Mouse (Mus musculus): Measurements from ENCODE around the gene Prpf19. TPM values are rescaled to one million over a fixed set of nuclear protein-coding genes. Genes with fewer than 3 reads are reported as not detected.

The Prpf19 gene
- 100 to 1,000 TPM; 253 to 266 TPM for total RNA-seq (2021)
- long read RNA-seq, experiment 1, full-length matches to known transcripts, result 6 of 12 reads
- long read RNA-seq, experiment 1, partial matches to known transcripts, result 6 of 12 reads
- long read RNA-seq, experiment 1, other reads (novel, unspliced or antisense), result 0 of 12 reads
- long read RNA-seq, experiment 2, full-length matches to known transcripts, result 13 of 47 reads
- long read RNA-seq, experiment 2, partial matches to known transcripts, result 31 of 47 reads
- long read RNA-seq, experiment 2, other reads (novel, unspliced or antisense), result 3 of 47 reads

GRCm38 (mm10) chr19:10895016-10895528 is at the start of gene Prpf19:
TSS of gene Prpf19 (plus strand) at chr19:10895231.
- DNase-seq (ENCODE audit: low spot score in 2 of 2), result peak; percentile 91 to 93

DNA sequence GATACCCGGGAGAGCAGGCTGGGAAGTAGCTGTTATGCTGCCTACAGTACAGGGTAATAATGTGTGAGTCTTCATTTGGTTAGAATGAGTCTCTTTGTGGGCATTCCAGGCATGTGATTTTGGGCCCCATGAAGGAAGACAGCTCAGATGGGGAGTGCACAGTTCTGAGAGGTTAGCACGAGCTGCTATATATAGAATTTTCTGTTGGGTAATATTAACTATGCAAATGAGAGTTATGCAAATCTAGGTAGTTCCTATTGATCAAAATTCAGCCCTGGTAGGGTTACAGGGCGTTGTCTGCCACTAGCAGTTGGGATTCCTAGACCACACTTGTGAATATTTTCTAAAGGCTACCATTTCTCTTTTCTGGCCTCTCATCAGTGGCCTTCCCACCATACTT is 49.6 kb upstream of the Prpf19 start:
- DNase-seq (ENCODE audit: low spot score in 2 of 2), result no peak

DNA sequence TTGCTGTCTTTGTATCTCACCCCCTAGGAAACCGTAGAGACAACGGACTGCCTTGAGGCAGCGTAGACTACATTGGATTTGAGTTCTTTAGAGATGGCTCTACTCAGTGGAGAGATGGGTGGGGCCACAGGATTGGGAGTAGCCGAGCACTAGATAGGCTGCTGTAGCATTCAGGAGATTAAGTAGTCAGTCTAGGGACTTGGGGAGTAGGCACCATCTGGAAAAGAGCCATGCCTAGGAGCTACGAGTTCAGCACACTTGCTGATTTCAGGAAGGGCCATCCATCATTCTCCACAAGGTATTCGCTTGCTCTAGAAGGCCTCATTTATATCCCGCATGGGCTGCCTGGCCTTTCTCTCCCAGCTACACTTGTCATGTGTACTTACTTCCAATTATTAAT is 48.9 kb upstream of the Prpf19 start:
- DNase-seq (ENCODE audit: low spot score in 2 of 2), result no peak

DNA sequence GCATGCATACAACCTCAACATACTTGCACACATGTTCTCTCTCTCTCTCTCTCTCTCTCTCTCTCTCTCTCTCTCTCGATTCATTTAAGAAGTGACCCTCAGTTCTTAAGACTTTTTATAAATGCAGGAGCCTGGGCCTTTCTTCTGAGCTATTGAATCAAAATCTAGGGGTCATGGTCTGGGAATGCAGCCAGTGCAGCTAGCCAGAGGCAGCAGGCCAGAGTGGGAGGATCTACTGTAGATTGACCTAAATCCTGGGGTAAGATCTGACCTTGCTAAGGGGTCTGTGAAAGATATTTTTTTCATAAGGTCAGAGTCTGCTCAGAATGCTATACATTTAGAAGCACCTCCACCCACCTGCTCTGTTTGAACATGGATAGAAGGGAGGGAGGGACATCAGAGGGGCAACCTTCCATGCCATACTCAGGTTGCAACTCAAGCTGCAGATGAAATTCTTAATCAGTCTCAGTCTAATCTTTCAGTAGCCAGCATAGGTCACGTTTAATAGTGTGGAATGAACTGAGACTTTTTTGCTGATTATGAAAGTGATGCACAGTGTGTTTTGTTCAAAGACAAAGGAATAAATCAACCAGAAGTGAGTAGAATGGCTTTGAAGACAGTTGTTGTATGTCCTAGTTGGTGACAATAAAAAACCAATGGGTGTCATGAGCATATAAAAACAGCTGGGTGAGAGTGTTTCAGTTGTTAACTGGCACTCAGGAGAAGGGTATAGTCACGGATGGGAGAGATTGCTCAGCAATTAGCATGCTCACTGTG is 47.5 kb upstream of the Prpf19 start:
- DNase-seq (ENCODE audit: low spot score in 2 of 2), result peak in 1 of 2 experiments; percentile 37

- DNase-seq (ENCODE audit: low spot score in 2 of 2), result no peak
These were observed 39.6 kb upstream of the Prpf19 start for GRCm38 (mm10) chr19:10855422-10855821.

DNA sequence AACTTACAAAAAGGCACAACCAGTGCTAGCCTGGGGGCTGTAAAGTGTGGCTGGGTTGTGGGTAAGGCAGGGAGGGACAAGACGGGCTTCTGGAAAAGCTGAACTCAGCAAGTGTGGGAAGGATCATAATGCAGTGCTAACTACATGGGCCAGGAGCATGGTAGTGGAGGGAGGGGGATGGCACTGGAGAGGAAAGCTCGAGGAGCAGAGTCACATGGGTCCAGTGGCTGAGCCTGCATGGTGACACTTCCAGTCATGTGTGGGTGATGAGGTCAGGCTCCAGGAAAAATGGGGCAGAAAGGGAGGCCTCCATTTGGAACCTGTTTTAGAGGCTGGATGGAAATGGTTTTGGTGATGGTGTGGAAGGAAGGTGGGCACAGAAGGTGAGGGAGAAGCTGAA is 38.5 kb upstream of the Prpf19 start:
- no peak for DNase-seq (ENCODE audit: low spot score in 2 of 2)

DNA sequence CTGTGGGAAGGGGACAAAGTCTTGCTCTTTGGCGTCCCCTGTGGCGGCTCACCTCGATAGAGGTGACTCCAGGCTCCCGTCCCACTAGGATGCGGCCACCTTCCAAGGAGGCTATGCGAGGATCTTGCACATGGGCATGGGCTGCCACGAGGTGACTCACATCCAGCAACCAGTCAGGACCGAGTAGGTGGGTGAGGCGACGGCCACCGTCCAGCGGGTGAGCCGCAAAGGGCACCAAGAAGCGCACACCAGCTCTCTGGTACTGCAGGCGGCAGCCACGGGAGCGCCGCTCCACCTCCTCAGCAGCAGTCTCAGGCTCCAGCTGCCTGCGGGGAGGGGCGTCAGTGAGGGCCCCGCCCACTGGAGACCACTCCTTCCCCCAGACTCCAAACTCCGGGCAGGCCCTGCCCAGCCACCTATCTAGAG is 34.9 kb upstream of the Prpf19 start:
- no peak for DNase-seq (ENCODE audit: low spot score in 2 of 2)

DNA sequence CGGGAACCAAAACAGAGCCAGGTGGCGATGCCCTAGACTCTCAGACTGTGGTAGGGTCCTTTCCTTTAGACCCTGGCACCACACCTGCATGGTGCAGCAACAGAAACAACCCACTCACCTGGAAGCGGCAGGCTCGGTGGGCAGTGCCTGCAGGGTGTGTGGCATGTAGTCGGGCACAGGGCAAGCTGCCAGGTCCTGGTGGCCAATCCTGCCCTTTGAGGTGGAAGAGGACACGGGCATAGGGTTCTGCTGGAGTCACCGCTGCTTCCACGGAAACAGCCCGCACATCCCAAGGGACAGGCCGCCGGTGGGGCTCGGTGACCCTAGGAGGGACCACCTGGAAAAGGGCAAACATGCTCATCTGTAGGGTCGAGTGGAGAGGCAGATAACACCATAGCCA is 28.7 kb upstream of the Prpf19 start:
- DNase-seq (ENCODE audit: low spot score in 2 of 2), result no peak

DNA sequence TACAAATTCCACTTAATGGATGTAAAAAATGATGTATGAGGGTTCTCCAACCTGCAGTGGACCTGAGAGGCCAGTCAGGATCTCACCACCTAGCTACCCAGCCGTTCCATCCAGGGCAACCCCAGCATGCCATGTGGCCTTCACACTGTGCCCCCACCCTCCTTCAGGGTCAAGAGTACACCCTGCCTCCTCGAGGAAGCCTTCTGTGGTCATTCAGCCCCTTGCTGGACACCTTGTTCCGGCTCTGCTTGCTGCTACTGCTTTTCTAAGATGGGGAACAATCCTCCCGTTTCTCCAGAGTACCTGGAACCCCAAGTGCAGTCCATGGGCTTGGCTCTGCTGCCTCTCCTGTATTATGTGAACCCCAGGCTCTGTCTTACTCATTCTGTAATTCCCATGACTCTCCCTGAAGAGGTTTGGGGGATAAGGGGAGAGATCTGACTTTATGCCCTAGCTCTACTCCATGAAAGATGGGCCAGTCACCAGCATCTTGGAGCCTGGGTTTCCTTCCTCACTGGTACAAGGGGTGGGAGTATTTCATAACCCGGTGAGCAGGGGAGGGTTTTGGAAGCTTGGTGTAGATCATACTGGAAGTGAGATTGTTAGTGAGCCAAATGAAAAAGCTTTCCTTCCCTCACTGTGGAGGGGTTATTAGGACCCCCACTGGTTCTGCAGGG is 26.9 kb upstream of the Prpf19 start:
- no peak for DNase-seq (ENCODE audit: low spot score in 2 of 2)

- DNase-seq (ENCODE audit: low spot score in 2 of 2), result no peak
These were observed 26.3 kb upstream of the Prpf19 start for GRCm38 (mm10) chr19:10868623-10869141.

- DNase-seq (ENCODE audit: low spot score in 2 of 2), result peak; percentile 48 to 55
These were observed 25.7 kb upstream of the Prpf19 start for GRCm38 (mm10) chr19:10869241-10869885.

DNA sequence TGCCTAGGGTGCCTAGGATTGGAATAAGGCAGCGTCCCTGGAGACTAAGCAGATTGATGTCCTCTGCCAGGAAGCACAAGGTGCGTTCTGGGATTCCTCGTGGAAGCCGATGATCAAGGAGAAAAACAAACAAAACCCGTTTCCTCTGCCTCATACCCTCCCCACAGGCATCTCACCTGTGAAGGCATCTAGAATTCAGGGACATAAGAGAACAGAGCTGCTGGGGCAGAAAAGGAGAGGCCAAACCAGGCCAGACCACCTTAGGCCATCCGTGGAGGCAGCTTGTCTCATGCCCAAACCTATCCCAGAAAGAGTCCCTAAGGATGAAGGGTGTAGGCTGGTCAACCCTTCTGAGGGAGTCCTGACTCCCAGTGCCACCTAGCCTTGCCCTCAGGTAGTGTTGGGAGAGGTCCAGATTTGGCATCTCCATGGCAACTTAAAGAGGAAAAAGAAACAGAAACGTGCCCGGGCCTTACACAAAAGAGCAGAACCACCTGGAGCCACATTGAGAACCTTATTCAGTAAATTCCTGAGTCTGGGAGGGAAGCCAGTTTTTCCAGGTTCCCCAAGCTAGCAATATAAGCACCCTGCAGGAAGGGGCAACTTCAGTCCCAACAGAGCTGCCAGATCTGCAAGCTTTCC is 25.0 kb upstream of the Prpf19 start, which contains the start of gene Tmem132a:
Gene Tmem132a (minus strand): TSS at position 55 of the 642 bp plus-strand sequence.
- no peak for DNase-seq (ENCODE audit: low spot score in 2 of 2)

- DNase-seq (ENCODE audit: low spot score in 2 of 2), result no peak
These were observed 24.4 kb upstream of the Prpf19 start for GRCm38 (mm10) chr19:10870676-10871075.

GRCm38 (mm10) chr19:10871328-10871961 is 23.6 kb upstream of the Prpf19 start:
- DNase-seq (ENCODE audit: low spot score in 2 of 2), result no peak

GRCm38 (mm10) chr19:10878201-10878837 is 16.7 kb upstream of the Prpf19 start:
- no peak for DNase-seq (ENCODE audit: low spot score in 2 of 2)

- no peak for DNase-seq (ENCODE audit: low spot score in 2 of 2)
These were observed 14.7 kb upstream of the Prpf19 start for GRCm38 (mm10) chr19:10880085-10880974.

DNA sequence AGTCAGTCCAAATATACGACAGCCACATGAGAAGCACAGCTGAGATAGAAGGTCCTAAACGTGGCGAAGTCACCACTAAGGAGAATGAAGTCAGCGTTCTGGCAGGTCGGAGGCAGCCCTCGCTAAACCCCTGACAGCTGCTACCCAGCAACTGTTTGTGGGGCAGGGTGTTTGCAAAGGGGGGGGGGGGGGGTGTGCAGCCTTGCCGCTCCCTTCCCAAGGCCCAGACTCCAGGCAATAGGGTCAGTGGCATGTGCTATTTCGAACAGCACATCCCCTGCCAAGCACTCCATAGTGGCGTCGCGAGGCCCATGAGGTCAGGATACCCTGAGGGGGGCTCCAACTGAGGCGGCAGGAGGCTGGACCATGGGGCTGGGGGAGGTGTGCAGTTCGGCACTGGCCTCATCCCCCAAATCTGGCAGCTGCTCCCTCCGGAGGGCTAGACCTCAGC is 14.0 kb upstream of the Prpf19 start:
- DNase-seq (ENCODE audit: low spot score in 2 of 2), result no peak

- DNase-seq (ENCODE audit: low spot score in 2 of 2), result peak; percentile 78 to 88
These were observed 13.4 kb upstream of the Prpf19 start, which contains the start of gene Tmem109 for GRCm38 (mm10) chr19:10881426-10882154. TSS of gene Tmem109 (minus strand) at chr19:10882001.

Measured in adrenal gland, postnatal 4 days (tissue).